Mouse (Mus musculus): ENCODE measurements around the gene Arpp21.

The Arpp21 gene

GRCm38 (mm10) chr9:112231383-112231782, 4.4 kb downstream of the Arpp21 start:
- DNase-seq (ENCODE audit: low spot score in 2 of 2) = no peak

GRCm38 (mm10) chr9:112230716-112231361, 4.9 kb downstream of the Arpp21 start:
- no peak for DNase-seq (ENCODE audit: low spot score in 2 of 2)

- no peak for DNase-seq (ENCODE audit: low spot score in 2 of 2)
Measured at GRCm38 (mm10) chr9:112228470-112228869, 7.3 kb downstream of the Arpp21 start.

- no peak for DNase-seq (ENCODE audit: low spot score in 2 of 2)
Measured at GRCm38 (mm10) chr9:112227174-112227573, 8.6 kb downstream of the Arpp21 start.

GRCm38 (mm10) chr9:112226511-112226910, 9.2 kb downstream of the Arpp21 start:
- peak; percentile 43 to 50 for DNase-seq (ENCODE audit: low spot score in 2 of 2)

- DNase-seq (ENCODE audit: low spot score in 2 of 2) = no peak
Measured at GRCm38 (mm10) chr9:112225046-112225445, 10.7 kb downstream of the Arpp21 start.

GRCm38 (mm10) chr9:112219372-112219771, 16.4 kb downstream of the Arpp21 start:
- no peak for DNase-seq (ENCODE audit: low spot score in 2 of 2)

GRCm38 (mm10) chr9:112218237-112218636, 17.5 kb downstream of the Arpp21 start:
- no peak for DNase-seq (ENCODE audit: low spot score in 2 of 2)

- no peak for DNase-seq (ENCODE audit: low spot score in 2 of 2)
Measured at GRCm38 (mm10) chr9:112217161-112217560, 18.6 kb downstream of the Arpp21 start.

- no peak for DNase-seq (ENCODE audit: low spot score in 2 of 2)
Measured at GRCm38 (mm10) chr9:112215030-112215806, 20.5 kb downstream of the Arpp21 start.

GRCm38 (mm10) chr9:112213411-112214255, 22.1 kb downstream of the Arpp21 start:
- peak in 1 of 2 experiments; percentile 4 for DNase-seq (ENCODE audit: low spot score in 2 of 2)

- DNase-seq (ENCODE audit: low spot score in 2 of 2) = no peak
Measured at GRCm38 (mm10) chr9:112209803-112210202, 25.9 kb downstream of the Arpp21 start.

- peak; percentile 63 to 68 for DNase-seq (ENCODE audit: low spot score in 2 of 2)
Measured at GRCm38 (mm10) chr9:112207767-112208166, 28.0 kb downstream of the Arpp21 start.

GRCm38 (mm10) chr9:112198296-112198695, 37.4 kb downstream of the Arpp21 start:
- DNase-seq (ENCODE audit: low spot score in 2 of 2) = no peak

- no peak for DNase-seq (ENCODE audit: low spot score in 2 of 2)
Measured at GRCm38 (mm10) chr9:112194049-112194448, 41.7 kb downstream of the Arpp21 start.

- no peak for DNase-seq (ENCODE audit: low spot score in 2 of 2)
Measured at GRCm38 (mm10) chr9:112189394-112189793, 46.3 kb downstream of the Arpp21 start.

GRCm38 (mm10) chr9:112188358-112188893, 47.3 kb downstream of the Arpp21 start:
- DNase-seq (ENCODE audit: low spot score in 2 of 2) = no peak

GRCm38 (mm10) chr9:112187667-112188066, 48.1 kb downstream of the Arpp21 start:
- no peak for DNase-seq (ENCODE audit: low spot score in 2 of 2)

GRCm38 (mm10) chr9:112186336-112187305, 49.1 kb downstream of the Arpp21 start:
- DNase-seq (ENCODE audit: low spot score in 2 of 2) = no peak

- DNase-seq (ENCODE audit: low spot score in 2 of 2) = no peak
Measured at GRCm38 (mm10) chr9:112185746-112186145, 50.0 kb downstream of the Arpp21 start.

GRCm38 (mm10) chr9:112182738-112183137, 53.0 kb downstream of the Arpp21 start:
- no peak for DNase-seq (ENCODE audit: low spot score in 2 of 2)
